Mouse (Mus musculus): ENCODE data around the gene Pkd1l1. TPM values are rescaled to one million over a fixed set of nuclear protein-coding genes. Genes with fewer than 3 reads are reported as not detected.

Gene Pkd1l1
- polyA plus RNA-seq, 1 experiment, result 0.53 TPM

DNA sequence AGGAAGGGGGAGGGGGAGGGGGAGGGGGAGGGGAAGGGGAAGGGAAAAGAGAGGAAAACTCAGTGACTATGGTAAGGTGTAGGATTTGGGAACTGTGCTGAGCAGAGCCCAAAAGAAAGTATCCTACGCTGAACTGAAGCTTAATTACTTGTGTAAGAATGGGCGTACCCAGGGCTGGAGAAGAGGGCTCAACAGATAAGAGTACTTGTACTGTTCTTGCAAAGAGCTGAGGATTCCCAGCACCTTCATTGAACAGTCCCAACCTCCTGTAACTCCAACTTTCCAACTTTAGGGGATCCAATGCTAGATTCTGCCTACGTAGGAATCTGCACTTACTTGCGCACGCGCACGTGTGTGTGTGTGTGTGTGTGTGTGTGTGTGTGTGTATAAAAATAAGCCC lies 5.0 kb downstream of the Pkd1l1 start:
- Histone ChIP-seq H3K27me3 (ENCODE audit: control insufficient read depth, insufficient read depth, low read length) (no peaks in the 10 kb centered on the region), H3K4me1 (ENCODE audit: control insufficient read depth, insufficient read depth, low read length) (no peaks in the 10 kb centered on the region), H3K27ac (ENCODE audit: control insufficient read depth, insufficient read depth, low read depth, low read length) (no peak overlapping the region), H3K36me3 (ENCODE audit: control insufficient read depth, insufficient read depth, low read length) (no peaks in the 10 kb centered on the region), H3K4me3 (ENCODE audit: control insufficient read depth, low read depth, low read length) (no peak overlapping the region)
- TF ChIP-seq POLR2A (IDR thresholded peaks at IDR 0.05; ENCODE audit: control insufficient read depth, low read depth, low read length) (no peak), CTCF (IDR thresholded peaks at IDR 0.05; ENCODE audit: control insufficient read depth, insufficient read depth, insufficient replicate concordance, low read depth, low read length) (no peak)

DNA sequence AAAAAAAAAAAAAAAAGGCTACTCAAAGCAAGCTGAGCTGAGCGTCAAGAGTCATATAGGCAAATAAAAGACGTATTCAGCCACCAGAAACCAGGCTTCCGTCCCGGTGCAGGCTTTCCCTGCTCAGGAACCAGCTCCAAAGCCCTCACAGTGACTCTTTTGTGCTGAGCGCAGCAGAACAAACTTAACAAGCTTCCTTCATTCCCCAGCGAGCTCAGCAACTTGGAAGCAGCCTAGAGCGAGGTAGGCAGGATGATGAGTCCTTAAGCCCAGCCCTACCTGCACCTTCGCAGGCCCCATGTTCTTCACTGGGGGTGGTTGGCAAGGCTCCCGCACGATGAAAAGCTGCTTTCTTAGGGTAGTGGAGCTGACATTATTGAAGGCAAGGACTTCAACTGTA lies 14.5 kb downstream of the Pkd1l1 start:
- no peaks in the 10 kb centered on the region for H3K4me1 ChIP-seq (ENCODE audit: control insufficient read depth, insufficient read depth, low read length)
- no peak overlapping the region for H3K4me3 ChIP-seq (ENCODE audit: control insufficient read depth, low read depth, low read length)
- no peaks in the 10 kb centered on the region for H3K36me3 ChIP-seq (ENCODE audit: control insufficient read depth, insufficient read depth, low read length)
- TF ChIP-seq CTCF (IDR thresholded peaks at IDR 0.05; ENCODE audit: control insufficient read depth, insufficient read depth, insufficient replicate concordance, low read depth, low read length) (no peak), POLR2A (IDR thresholded peaks at IDR 0.05; ENCODE audit: control insufficient read depth, low read depth, low read length) (no peak)
- H3K27ac ChIP-seq (ENCODE audit: control insufficient read depth, insufficient read depth, low read depth, low read length), result no peak overlapping the region
- H3K27me3 ChIP-seq (ENCODE audit: control insufficient read depth, insufficient read depth, low read length), result no peaks in the 10 kb centered on the region

DNA sequence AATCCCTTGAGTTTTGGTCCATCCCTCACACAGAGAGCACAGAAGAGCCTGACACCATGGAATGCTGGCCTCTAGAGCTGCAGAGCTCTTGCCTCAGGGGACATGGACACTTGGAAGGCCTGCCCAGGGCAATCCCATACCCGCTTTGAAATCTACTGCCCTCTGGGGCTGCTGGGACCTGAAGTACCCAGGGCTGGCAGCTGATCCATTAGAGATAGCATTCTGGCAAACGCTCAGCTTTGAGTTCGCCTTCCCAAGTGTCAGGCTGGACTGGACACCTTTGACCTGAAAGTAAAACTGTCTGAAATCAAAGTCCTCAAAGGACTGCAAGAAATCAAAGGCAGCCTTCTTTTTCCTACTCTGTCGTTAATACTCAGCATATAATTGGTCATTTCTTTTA lies 15.0 kb downstream of the Pkd1l1 start:
- no peak for TF ChIP-seq POLR2A (IDR thresholded peaks at IDR 0.05; ENCODE audit: control insufficient read depth, low read depth, low read length)
- no peak for TF ChIP-seq CTCF (IDR thresholded peaks at IDR 0.05; ENCODE audit: control insufficient read depth, insufficient read depth, insufficient replicate concordance, low read depth, low read length)
- no peak overlapping the region for H3K4me3 ChIP-seq (ENCODE audit: control insufficient read depth, low read depth, low read length)
- H3K27ac ChIP-seq (ENCODE audit: control insufficient read depth, insufficient read depth, low read depth, low read length), result no peak overlapping the region
- no peaks in the 10 kb centered on the region for H3K36me3 ChIP-seq (ENCODE audit: control insufficient read depth, insufficient read depth, low read length)
- no peaks in the 10 kb centered on the region for H3K4me1 ChIP-seq (ENCODE audit: control insufficient read depth, insufficient read depth, low read length)
- no peaks in the 10 kb centered on the region for H3K27me3 ChIP-seq (ENCODE audit: control insufficient read depth, insufficient read depth, low read length)

DNA sequence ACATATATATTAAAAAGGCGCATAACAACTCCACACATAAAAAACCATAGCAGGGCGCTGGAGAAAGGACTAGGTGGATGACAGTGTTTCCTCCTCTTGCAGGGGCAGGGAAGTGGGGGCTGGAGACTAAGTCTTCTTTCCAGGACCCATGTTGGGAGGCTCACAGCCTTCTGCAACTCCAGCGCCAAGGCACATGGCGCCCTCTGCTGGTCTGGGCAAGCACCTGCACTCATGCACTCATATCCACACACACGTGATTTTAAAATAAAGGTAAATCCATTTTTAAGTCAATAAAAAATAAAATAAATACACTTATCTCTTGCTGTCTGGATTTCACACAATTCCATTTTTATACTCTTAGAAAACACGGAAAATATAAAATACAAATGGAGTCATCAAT lies 16.0 kb downstream of the Pkd1l1 start:
- no peak for TF ChIP-seq POLR2A (IDR thresholded peaks at IDR 0.05; ENCODE audit: control insufficient read depth, low read depth, low read length)
- TF ChIP-seq CTCF (IDR thresholded peaks at IDR 0.05; ENCODE audit: control insufficient read depth, insufficient read depth, insufficient replicate concordance, low read depth, low read length), result peak; percentile 90
- no peaks in the 10 kb centered on the region for H3K27me3 ChIP-seq (ENCODE audit: control insufficient read depth, insufficient read depth, low read length)
- no peak overlapping the region for H3K27ac ChIP-seq (ENCODE audit: control insufficient read depth, insufficient read depth, low read depth, low read length)
- H3K36me3 ChIP-seq (ENCODE audit: control insufficient read depth, insufficient read depth, low read length), result no peaks in the 10 kb centered on the region
- no peak overlapping the region for H3K4me3 ChIP-seq (ENCODE audit: control insufficient read depth, low read depth, low read length)
- no peaks in the 10 kb centered on the region for H3K4me1 ChIP-seq (ENCODE audit: control insufficient read depth, insufficient read depth, low read length)

DNA sequence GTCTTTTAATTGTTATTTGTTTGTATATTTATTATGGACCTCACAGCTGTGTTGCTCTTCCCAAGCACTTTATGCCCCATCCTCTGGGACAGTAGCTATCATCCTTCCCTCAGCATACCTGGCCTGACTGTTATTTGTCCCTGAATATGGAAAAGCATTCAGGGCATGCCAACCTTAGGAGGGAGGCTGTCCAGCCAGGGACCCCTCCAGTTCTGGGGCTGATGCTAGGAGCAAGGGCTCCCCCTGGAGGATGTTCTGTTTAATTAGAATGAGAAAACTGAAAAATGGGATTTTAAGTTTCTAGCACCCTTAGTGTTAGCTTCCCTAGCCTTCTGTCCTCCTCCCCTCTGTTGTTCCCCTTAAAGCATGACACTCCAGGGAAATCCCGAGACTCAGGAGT lies 17.4 kb downstream of the Pkd1l1 start:
- no peaks in the 10 kb centered on the region for H3K36me3 ChIP-seq (ENCODE audit: control insufficient read depth, insufficient read depth, low read length)
- no peaks in the 10 kb centered on the region for H3K4me1 ChIP-seq (ENCODE audit: control insufficient read depth, insufficient read depth, low read length)
- H3K27me3 ChIP-seq (ENCODE audit: control insufficient read depth, insufficient read depth, low read length), result no peaks in the 10 kb centered on the region
- H3K4me3 ChIP-seq (ENCODE audit: control insufficient read depth, low read depth, low read length), result no peak overlapping the region
- peak; percentile 20; the same call in 1 of the 2 replicates for TF ChIP-seq CTCF (IDR thresholded peaks at IDR 0.05; ENCODE audit: control insufficient read depth, insufficient read depth, insufficient replicate concordance, low read depth, low read length)
- TF ChIP-seq POLR2A (IDR thresholded peaks at IDR 0.05; ENCODE audit: control insufficient read depth, low read depth, low read length), result no peak
- H3K27ac ChIP-seq (ENCODE audit: control insufficient read depth, insufficient read depth, low read depth, low read length), result no peak overlapping the region

DNA sequence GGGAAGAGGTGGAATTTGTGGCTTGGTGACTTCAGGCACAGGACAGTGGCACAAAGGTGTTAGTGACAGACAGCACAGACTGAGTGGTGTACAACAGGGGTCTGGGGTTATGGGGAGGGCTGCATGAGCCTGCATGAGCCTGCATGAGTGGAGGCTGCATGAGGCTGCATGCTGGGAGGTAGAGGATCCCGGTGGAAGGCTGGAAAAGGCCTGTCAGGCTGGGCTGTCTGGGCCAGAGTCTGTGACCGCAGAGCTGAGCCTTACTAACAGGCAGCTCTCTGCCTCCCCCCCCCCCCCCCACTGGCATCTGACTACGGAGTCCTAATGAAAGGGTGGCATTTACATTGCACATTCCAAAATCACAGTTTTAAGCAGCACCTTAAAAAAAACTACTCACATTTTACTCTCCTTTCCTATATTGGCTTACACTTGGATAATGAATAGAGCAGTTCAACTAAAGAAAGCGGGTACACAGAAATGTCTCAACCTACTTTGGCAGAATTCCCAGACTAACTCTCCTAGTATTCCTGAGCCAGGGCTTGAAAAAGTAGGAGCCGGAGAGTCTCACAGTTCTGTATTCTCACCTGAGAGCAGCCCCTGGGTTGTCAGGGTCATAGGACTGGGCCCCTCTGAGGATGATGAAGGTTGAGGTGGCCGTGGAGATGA lies 23.2 kb downstream of the Pkd1l1 start:
- no peak overlapping the region for H3K27ac ChIP-seq (ENCODE audit: control insufficient read depth, insufficient read depth, low read depth, low read length)
- no peaks in the 10 kb centered on the region for H3K27me3 ChIP-seq (ENCODE audit: control insufficient read depth, insufficient read depth, low read length)
- TF ChIP-seq CTCF (IDR thresholded peaks at IDR 0.05; ENCODE audit: control insufficient read depth, insufficient read depth, insufficient replicate concordance, low read depth, low read length) (no peak), POLR2A (IDR thresholded peaks at IDR 0.05; ENCODE audit: control insufficient read depth, low read depth, low read length) (no peak)
- no peaks in the 10 kb centered on the region for H3K36me3 ChIP-seq (ENCODE audit: control insufficient read depth, insufficient read depth, low read length)
- no peak overlapping the region for H3K4me3 ChIP-seq (ENCODE audit: control insufficient read depth, low read depth, low read length)
- no peaks in the 10 kb centered on the region for H3K4me1 ChIP-seq (ENCODE audit: control insufficient read depth, insufficient read depth, low read length)

GRCm38 (mm10) chr11:8948871-8949270 lies 24.2 kb downstream of the Pkd1l1 start:
- no peaks in the 10 kb centered on the region for H3K4me1 ChIP-seq (ENCODE audit: control insufficient read depth, insufficient read depth, low read length)
- no peak overlapping the region for H3K27ac ChIP-seq (ENCODE audit: control insufficient read depth, insufficient read depth, low read depth, low read length)
- no peak for TF ChIP-seq POLR2A (IDR thresholded peaks at IDR 0.05; ENCODE audit: control insufficient read depth, low read depth, low read length)
- TF ChIP-seq CTCF (IDR thresholded peaks at IDR 0.05; ENCODE audit: control insufficient read depth, insufficient read depth, insufficient replicate concordance, low read depth, low read length), result no peak

More at GRCm38 (mm10) chr11:8948871-8949270, 24.2 kb downstream of the Pkd1l1 start:
- Histone ChIP-seq H3K4me3 (ENCODE audit: control insufficient read depth, low read depth, low read length) (no peak overlapping the region), H3K27me3 (ENCODE audit: control insufficient read depth, insufficient read depth, low read length) (no peaks in the 10 kb centered on the region), H3K36me3 (ENCODE audit: control insufficient read depth, insufficient read depth, low read length) (no peaks in the 10 kb centered on the region)

All from testis, adult 2 months (tissue).